8 mouse cellular contexts compared by ENCODE assay signal in genomic region chr19:53892061-53892460, GRCm38 (mm10). TPM values are rescaled to one million over a fixed set of nuclear protein-coding genes. Genes with fewer than 3 reads are reported as not detected.
DNase-seq lines count a peak whose midpoint lies in the region; ATAC-seq and TF ChIP-seq lines count a peak whose summit lies in the region.

Gene Pdcd4, plus strand, starts transcription at chr19:53892231.

- peaks cover 13% of the 10 kb centered on the region for H3K4me1 ChIP-seq in bone marrow, adult 2 months (ENCODE audit: control insufficient read depth, insufficient read depth, low read length)
- peaks cover 91% of the 10 kb centered on the region for H3K4me1 ChIP-seq in liver, embryonic 13.5 days (replicated peaks)
- H3K4me1 ChIP-seq in small intestine, adult 2 months (ENCODE audit: control insufficient read depth, insufficient read depth, insufficient read length, low read length) = peaks cover 57% of the 10 kb centered on the region

- WGBS in bone marrow, adult 2 months = 40% methylated on average over 3 of the region's 3 CpGs
- 51% methylated on average over 3 of the region's 3 CpGs for WGBS in liver, embryonic 13.5 days (ENCODE audit: insufficient replicate concordance)
- WGBS in small intestine, adult 2 months = 16% methylated on average over 3 of the region's 3 CpGs

- no peaks in the 10 kb centered on the region for H3K36me3 ChIP-seq in liver, embryonic 13.5 days
- no peaks in the 10 kb centered on the region for H3K36me3 ChIP-seq in small intestine, adult 2 months (ENCODE audit: control insufficient read depth, insufficient read depth, low read length)

- ATAC-seq in inflammation-experienced regulatory T-cells, adult 6 months = no peak
- ATAC-seq in liver, embryonic 13.5 days (ENCODE audit: low read depth) = no peak

- H3K9ac ChIP-seq in liver, embryonic 13.5 days = peak within 1 kb of the TSS; percentile 45

- TF ChIP-seq CTCF in bone marrow, adult 2 months (IDR thresholded peaks at IDR 0.05; ENCODE audit: control insufficient read depth, insufficient read depth, low read length) = no peak
- no peak for TF ChIP-seq CTCF in small intestine, adult 2 months (IDR thresholded peaks at IDR 0.05; ENCODE audit: extremely low read depth, insufficient read length, insufficient replicate concordance, low read depth, low read length)

- no peak within 1 kb of the TSS for H3K4me3 ChIP-seq in bone marrow, adult 2 months (replicated peaks; ENCODE audit: control insufficient read depth, low read depth, low read length)
- H3K4me3 ChIP-seq in liver, embryonic 13.5 days (replicated peaks) = no peak within 1 kb of the TSS
- no peak within 1 kb of the TSS for H3K4me3 ChIP-seq in small intestine, adult 2 months (ENCODE audit: low read depth, low read length)

- no peak for TF ChIP-seq POLR2A in bone marrow, adult 2 months (IDR thresholded peaks at IDR 0.05; ENCODE audit: borderline replicate concordance, control insufficient read depth, low read depth, low read length)
- no peak for TF ChIP-seq POLR2A in small intestine, adult 2 months (IDR thresholded peaks at IDR 0.05; ENCODE audit: low read depth, low read length)

- H3K27ac ChIP-seq in bone marrow, adult 2 months (ENCODE audit: control insufficient read depth, insufficient read depth, low read depth, low read length, poor library complexity) = peak within 1 kb of the TSS; percentile 90
- peak within 1 kb of the TSS; percentile 87 for H3K27ac ChIP-seq in liver, embryonic 13.5 days
- peak within 1 kb of the TSS; percentile 93 for H3K27ac ChIP-seq in small intestine, adult 2 months (ENCODE audit: insufficient read depth, low read depth, low read length)

- H3K9me3 ChIP-seq in liver, embryonic 13.5 days (replicated peaks) = no peaks in the 10 kb centered on the region

- peak within 1 kb of the TSS; percentile 15 for H3K4me2 ChIP-seq in liver, embryonic 13.5 days

- no peaks in the 10 kb centered on the region for H3K27me3 ChIP-seq in liver, embryonic 13.5 days
- no peaks in the 10 kb centered on the region for H3K27me3 ChIP-seq in small intestine, adult 2 months (ENCODE audit: control insufficient read depth, insufficient read depth, low read length)

- DNase-seq in layer of hippocampus, adult 8-10 months (ENCODE audit: low spot score in 2 of 2) = no peak
- no peak for DNase-seq in layer of hippocampus, adult 11-12 months (ENCODE audit: low spot score)
- no peak for DNase-seq in gastrocnemius, postnatal 25 days
- no peak for DNase-seq in liver, embryonic 13.5 days
- DNase-seq in MN1 (ENCODE audit: low spot score) = no peak

RNA-seq across cellular contexts. Expression of gene Pdcd4, which starts in this region (rescaled TPM):
- 100 to 1,000 TPM; 101 to 108 (median 106) TPM for total RNA-seq in layer of hippocampus, adult 8-10 months (2022)
- polyA plus RNA-seq in bone marrow, adult 2 months (2011; ENCODE audit: insufficient read depth, insufficient read length, low replicate concordance, missing spikeins) = 47.8 and 49.6 TPM in 2 replicates
- 10 to 100 TPM; 11.7 to 21.0 TPM for total RNA-seq in gastrocnemius, postnatal 25 days (2021)
- polyA plus RNA-seq in inflammation-experienced regulatory T-cells, adult 6 months (2017; shearing (Covaris generic)) = 100 to 1,000 TPM; 405 to 678 (median 450) TPM
- 19.3 and 23.4 TPM in 2 replicates for polyA plus RNA-seq in liver, embryonic 13.5 days (2015; fragmentation: Nextera tagmentation; extraction: Ambion mirVana)
- polyA plus RNA-seq in small intestine, adult 2 months (2012; rRNA removed) = 1.9 and 3.8 TPM in 2 replicates

Comparison
In these comparisons a context has a peak if more than half of its experiments do, and no peak if none do; other contexts are left out.
1. RNA of gene Pdcd4 (total RNA-seq): 101 to 108 TPM in layer of hippocampus, adult 8-10 months; 11.7 to 21.0 TPM in gastrocnemius, postnatal 25 days; every median in the first group is over 4 times any median in the second.
2. Peak in every context shown above with its lines, with median percentiles within 50 percentile points of each other: H3K27ac ChIP-seq.